ENCODE assay signal across 9 mouse cellular contexts in the genomic region with DNA sequence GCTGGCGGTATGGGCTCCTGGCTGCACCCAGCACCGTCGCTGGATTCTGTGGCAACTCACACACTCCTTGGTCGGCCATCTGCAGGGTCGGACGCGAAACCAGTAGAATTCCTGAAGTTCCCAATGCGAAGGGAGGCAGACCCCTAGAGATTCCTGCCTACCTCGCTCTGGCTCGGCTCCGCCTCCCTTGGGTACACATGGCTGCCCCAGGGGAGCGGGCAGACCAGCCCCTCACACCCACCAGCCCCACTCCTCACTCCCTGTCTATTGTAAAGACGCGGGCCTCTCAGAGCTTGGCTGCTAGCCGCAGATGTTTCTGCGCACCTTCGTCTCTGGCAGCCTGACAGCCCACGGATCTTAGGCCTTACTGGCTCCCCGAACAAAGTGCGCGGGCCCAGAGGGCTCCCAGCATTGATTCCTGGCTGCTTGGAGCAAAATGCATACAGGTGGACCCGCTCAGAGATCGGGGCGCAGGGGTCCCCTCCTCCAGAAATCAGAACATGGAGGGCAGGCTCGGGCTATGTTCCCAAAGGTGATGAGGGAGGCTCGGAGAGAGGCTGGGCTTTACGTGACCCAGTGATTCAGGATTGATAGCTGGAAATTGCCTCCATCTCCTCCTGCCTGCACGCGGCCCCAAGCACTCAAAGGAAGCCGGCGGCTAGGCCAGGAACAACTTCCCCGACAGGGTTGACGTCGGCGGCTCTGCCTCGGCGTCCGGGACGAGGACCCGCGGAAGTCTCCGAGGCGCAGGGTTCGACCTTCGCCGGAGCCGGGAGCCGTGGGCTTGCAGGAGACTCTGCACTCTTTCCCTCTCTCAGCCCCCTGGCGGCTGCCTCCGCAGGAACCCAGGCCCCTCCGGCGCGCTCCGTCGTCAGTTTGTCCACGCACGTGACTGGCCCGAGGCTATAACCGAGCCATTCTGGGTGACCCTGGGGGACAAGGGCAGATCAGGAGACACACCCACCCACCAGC. TPM values are rescaled to one million over a fixed set of nuclear protein-coding genes. Genes with fewer than 3 reads are reported as not detected.
A peak's percentile ranks its signal among the peaks of the same experiment; 100 is the strongest.
DNase-seq lines count a peak whose midpoint lies in the region; ATAC-seq lines count a peak whose summit lies in the region.
"Had no signal": no experiment of that assay in that cellular context is flagged by ENCODE, and none has a peak within 500 bp of the region (broad histone marks: within the 10 kb centered on the region; RNA-seq: fewer than 3 reads in every experiment).

No protein-coding gene starts in this region.

- H3K4me1 ChIP-seq in kidney, embryonic 14.5 days (ENCODE audit: control insufficient read depth, insufficient read depth, low read length), result peaks cover 16% of the 10 kb centered on the region
- H3K4me1 ChIP-seq in embryonic facial prominence, embryonic 10.5 days, result peaks cover 57% of the 10 kb centered on the region
- H3K4me1 ChIP-seq in hindbrain, embryonic 16.5 days (ENCODE audit: control insufficient read depth, insufficient read depth, low read depth, low read length), result peaks cover 23% of the 10 kb centered on the region

- no peak overlapping the region for H3K9ac ChIP-seq in kidney, embryonic 14.5 days (ENCODE audit: low read depth, low read length)
- H3K9ac ChIP-seq in hindbrain, embryonic 16.5 days (ENCODE audit: low read depth, low read length), result no peak overlapping the region

- no peak for DNase-seq in kidney, adult 9 months
- DNase-seq in embryonic facial prominence, embryonic 10.5 days (ENCODE audit: low spot score), result peak; percentile 80
- peak; percentile 29 for DNase-seq in naive thymus-derived CD4-positive, alpha-beta T cell, adult 2 months (ENCODE audit: low read depth)
- no peak for DNase-seq in urinary bladder, postnatal 14 days (ENCODE audit: low spot score)
- no peak for DNase-seq in layer of hippocampus, postnatal 14 days (ENCODE audit: low spot score in 2 of 2)
- no peak for DNase-seq in right cerebral cortex, postnatal 10 days (ENCODE audit: low spot score in 2 of 2)

- peaks cover 82% of the 10 kb centered on the region for H3K27me3 ChIP-seq in kidney, embryonic 14.5 days (ENCODE audit: control insufficient read depth, insufficient read depth, low read length)
- H3K27me3 ChIP-seq in embryonic facial prominence, embryonic 10.5 days (replicated peaks; ENCODE audit: low read depth, poor library complexity, severe bottlenecking), result peaks cover 99% of the 10 kb centered on the region
- peaks cover 57% of the 10 kb centered on the region for H3K27me3 ChIP-seq in hindbrain, embryonic 16.5 days (replicated peaks; ENCODE audit: control insufficient read depth, insufficient read depth, low read length)

- no peaks in the 10 kb centered on the region for H3K9me3 ChIP-seq in kidney, embryonic 14.5 days (ENCODE audit: control insufficient read depth, low read length)
- H3K9me3 ChIP-seq in embryonic facial prominence, embryonic 10.5 days, result no peaks in the 10 kb centered on the region
- no peaks in the 10 kb centered on the region for H3K9me3 ChIP-seq in hindbrain, embryonic 16.5 days (ENCODE audit: control insufficient read depth, low read length)

- H3K4me2 ChIP-seq in kidney, embryonic 14.5 days (replicated peaks; ENCODE audit: low read depth, low read length), result peak overlapping the region; percentile 33
- peak overlapping the region; percentile 42 for H3K4me2 ChIP-seq in hindbrain, embryonic 16.5 days (ENCODE audit: low read length)

- 0 out of 2 replicates have a peak, but pooled peaks have one; percentile 6 for ATAC-seq in kidney, embryonic 14.5 days (ENCODE audit: low FRiP score, low TSS enrichment)
- 0 out of 2 replicates have a peak, but pooled peaks have one; percentile 12 for ATAC-seq in hindbrain, embryonic 16.5 days
- ATAC-seq: Patski had no signal

- no peak overlapping the region for H3K27ac ChIP-seq in kidney, embryonic 14.5 days (ENCODE audit: low read depth, low read length)
- no peak overlapping the region for H3K27ac ChIP-seq in embryonic facial prominence, embryonic 10.5 days (replicated peaks)
- no peak overlapping the region for H3K27ac ChIP-seq in hindbrain, embryonic 16.5 days (ENCODE audit: low read depth, low read length)

- peak overlapping the region; percentile 24 for H3K4me3 ChIP-seq in kidney, embryonic 14.5 days (ENCODE audit: low read length)
- peak overlapping the region; percentile 50 for H3K4me3 ChIP-seq in embryonic facial prominence, embryonic 10.5 days
- peak overlapping the region; percentile 30 for H3K4me3 ChIP-seq in hindbrain, embryonic 16.5 days (ENCODE audit: low read length)

- no peaks in the 10 kb centered on the region for H3K36me3 ChIP-seq in kidney, embryonic 14.5 days (ENCODE audit: control insufficient read depth, insufficient read depth, low read length)
- H3K36me3 ChIP-seq in embryonic facial prominence, embryonic 10.5 days (replicated peaks), result no peaks in the 10 kb centered on the region
- H3K36me3 ChIP-seq in hindbrain, embryonic 16.5 days (ENCODE audit: control insufficient read depth, insufficient read depth, low read length), result no peaks in the 10 kb centered on the region

- WGBS in kidney, embryonic 14.5 days, result 2% methylated on average over 58 of the region's 59 CpGs
- 1% methylated on average over 59 of the region's 59 CpGs for WGBS in embryonic facial prominence, embryonic 10.5 days
- WGBS in hindbrain, embryonic 16.5 days, result 2% methylated on average over 58 of the region's 59 CpGs

RNA-seq across cellular contexts. Expression of a gene that starts 0.9 kb away (rescaled TPM):
- polyA plus RNA-seq in kidney, embryonic 14.5 days (2014; fragmentation: Nextera tagmentation; extraction: Ambion mirVana), result 0.61 and 0.63 TPM in 2 replicates
- polyA plus RNA-seq in embryonic facial prominence, embryonic 10.5 days (2016; fragmentation: Nextera tagmentation; extraction: Ambion mirVana), result 8.1 and 9.5 TPM in 2 replicates
- 0.89 and 0.90 TPM in 2 replicates for polyA plus RNA-seq in hindbrain, embryonic 16.5 days (2015; fragmentation: Nextera tagmentation; extraction: Ambion mirVana)
- 1 to 10 TPM; 1.2 to 1.5 TPM for total RNA-seq in layer of hippocampus, postnatal 14 days (2021)

RNA-seq across cellular contexts. Expression of a gene that starts 30.9 kb away (rescaled TPM):
- 1.1 and 1.6 TPM in 2 replicates for polyA plus RNA-seq in kidney, embryonic 14.5 days (2014; fragmentation: Nextera tagmentation; extraction: Ambion mirVana)
- polyA plus RNA-seq in embryonic facial prominence, embryonic 10.5 days (2016; fragmentation: Nextera tagmentation; extraction: Ambion mirVana), result 2.6 and 3.5 TPM in 2 replicates
- 9.6 and 9.7 TPM in 2 replicates for polyA plus RNA-seq in hindbrain, embryonic 16.5 days (2015; fragmentation: Nextera tagmentation; extraction: Ambion mirVana)
- total RNA-seq in layer of hippocampus, postnatal 14 days (2021), result 1 to 10 TPM; 2.1 to 3.0 TPM

RNA-seq across cellular contexts. Expression of a gene that starts 34.9 kb away (rescaled TPM):
- 1.2 and 1.7 TPM in 2 replicates for polyA plus RNA-seq in kidney, embryonic 14.5 days (2014; fragmentation: Nextera tagmentation; extraction: Ambion mirVana)
- 3.2 and 3.6 TPM in 2 replicates for polyA plus RNA-seq in embryonic facial prominence, embryonic 10.5 days (2016; fragmentation: Nextera tagmentation; extraction: Ambion mirVana)
- polyA plus RNA-seq in hindbrain, embryonic 16.5 days (2015; fragmentation: Nextera tagmentation; extraction: Ambion mirVana), result 18.7 and 22.6 TPM in 2 replicates
- total RNA-seq in layer of hippocampus, postnatal 14 days (2021), result 100 to 1,000 TPM; 138 to 159 TPM

RNA-seq across cellular contexts. Expression of a gene that starts 38.4 kb away (rescaled TPM):
- 12.2 and 14.2 TPM in 2 replicates for polyA plus RNA-seq in kidney, embryonic 14.5 days (2014; fragmentation: Nextera tagmentation; extraction: Ambion mirVana)
- 30.2 and 32.2 TPM in 2 replicates for polyA plus RNA-seq in embryonic facial prominence, embryonic 10.5 days (2016; fragmentation: Nextera tagmentation; extraction: Ambion mirVana)
- polyA plus RNA-seq in hindbrain, embryonic 16.5 days (2015; fragmentation: Nextera tagmentation; extraction: Ambion mirVana), result 230 and 249 TPM in 2 replicates
- total RNA-seq in layer of hippocampus, postnatal 14 days (2021), result 100 to 1,000 TPM; 605 to 622 TPM

Comparison
In these comparisons a context has a peak if more than half of its experiments do, and no peak if none do; other contexts are left out.
1. DNase-seq: peak in embryonic facial prominence, embryonic 10.5 days (single experiment) and naive thymus-derived CD4-positive, alpha-beta T cell, adult 2 months (single experiment); none in kidney, adult 9 months (single experiment), urinary bladder, postnatal 14 days (single experiment), layer of hippocampus, postnatal 14 days (0 of 2) and right cerebral cortex, postnatal 10 days (0 of 2).
2. Peak in every context shown above with its lines, with median percentiles within 50 percentile points of each other: H3K4me3 ChIP-seq.